Mouse (Mus musculus) brain, embryonic 18.5 days (tissue): ENCODE data around the gene Cldn34d.

ENCODE experiments used
- DNase-seq: peaks from one replicate; pipeline ENCODE4 v3.0.0-alpha.2; 2012; ENCODE audit warnings: low read depth, low spot score

Cldn34d gene

DNA sequence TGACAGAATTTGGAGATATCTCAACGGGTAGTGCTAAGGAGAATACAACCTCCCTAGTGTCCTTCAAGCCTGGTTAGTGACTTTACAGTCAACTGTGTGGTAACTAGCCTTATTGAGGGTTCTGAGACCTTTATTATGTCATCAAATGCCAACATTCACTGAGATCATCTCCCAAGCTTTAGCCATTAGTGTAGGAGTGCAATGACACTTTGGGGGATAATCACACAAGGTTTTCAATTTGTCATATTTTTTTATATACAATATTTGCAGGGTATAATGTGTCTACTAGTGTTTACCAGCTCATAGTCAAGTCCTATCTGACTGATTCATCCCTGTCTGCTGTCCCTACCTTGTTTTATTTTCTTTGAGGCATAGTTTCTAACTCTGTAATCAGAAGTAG, at the start of gene Cldn34d:
TSS of gene Cldn34d (minus strand) at position 101 of the 400 bp plus-strand sequence.
- no peak for DNase-seq

DNA sequence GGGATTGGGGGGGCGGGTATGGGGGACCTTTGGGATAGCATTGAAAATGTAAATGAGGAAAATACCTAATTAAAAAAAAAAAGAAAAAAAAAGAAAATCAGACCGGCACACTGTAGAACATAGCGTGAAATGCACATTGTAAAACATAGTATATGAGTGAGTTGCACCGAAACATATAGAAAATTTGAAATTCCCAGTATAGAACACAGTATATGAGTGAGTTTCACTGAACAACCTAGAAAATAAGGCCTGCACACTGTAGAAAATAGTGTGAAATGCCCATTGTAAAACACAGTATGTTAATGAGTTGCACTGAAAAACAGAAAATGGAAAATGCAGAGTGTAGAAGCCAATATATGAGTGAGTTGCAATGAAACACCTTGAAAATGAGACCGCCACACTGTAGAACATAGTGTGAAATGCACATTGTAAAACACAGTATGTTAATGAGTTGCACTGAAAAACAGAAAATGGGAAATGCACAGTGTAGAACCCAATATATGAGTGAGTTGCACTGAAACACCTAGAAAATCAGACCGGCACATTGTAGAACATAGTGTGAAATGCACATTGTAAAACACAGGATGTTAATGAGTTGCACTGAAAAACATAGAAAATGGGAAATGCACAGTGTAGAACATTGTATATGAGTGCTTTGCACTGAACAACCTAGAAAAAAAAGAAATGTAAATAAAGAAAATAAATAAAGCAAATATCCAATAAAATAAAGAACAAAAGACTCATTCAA, 4.1 kb downstream of the Cldn34d start:
- peak; percentile 72 for DNase-seq
